Mouse (Mus musculus): ENCODE measurements around the gene Rcor1. TPM values are rescaled to one million over a fixed set of nuclear protein-coding genes. Genes with fewer than 3 reads are reported as not detected.
A peak's percentile ranks its signal among the peaks of the same experiment; 100 is the strongest.

The Rcor1 gene
- polyA plus RNA-seq (2015; fragmentation: Nextera tagmentation; extraction: Ambion mirVana), result 10.0 and 10.5 TPM in 2 replicates

- Histone ChIP-seq H3K27me3 (no peaks in the 10 kb centered on the region), H3K9ac (peak within 1 kb of the TSS; percentile 97), H3K27ac (peak within 1 kb of the TSS; percentile 99), H3K4me1 (peaks cover 34% of the 10 kb centered on the region), H3K36me3 (peaks cover 17% of the 10 kb centered on the region), H3K9me3 (replicated peaks) (no peaks in the 10 kb centered on the region), H3K4me2 (peak within 1 kb of the TSS; percentile 95), H3K4me3 (replicated peaks) (peak within 1 kb of the TSS; percentile 97)
- under 1% methylated on average over 64 of the region's 76 CpGs for WGBS
- peak; percentile 97 for ATAC-seq (replicated peaks; ENCODE audit: low FRiP score)
Measured at GRCm38 (mm10) chr12:111038976-111039612, at the start of gene Rcor1. Rcor1 (plus strand) TSS chr12:111039351.

- H3K36me3 ChIP-seq, result no peaks in the 10 kb centered on the region
- no peaks in the 10 kb centered on the region for H3K27me3 ChIP-seq
- H3K4me2 ChIP-seq, result no peak overlapping the region
- no peaks in the 10 kb centered on the region for H3K9me3 ChIP-seq (replicated peaks)
- no peak for ATAC-seq (replicated peaks; ENCODE audit: low FRiP score)
- 92% methylated on average over 3 of the region's 3 CpGs for WGBS
- no peak overlapping the region for H3K9ac ChIP-seq
- H3K4me3 ChIP-seq (replicated peaks), result no peak overlapping the region
- peaks cover 25% of the 10 kb centered on the region for H3K4me1 ChIP-seq
- no peak overlapping the region for H3K27ac ChIP-seq
Measured at GRCm38 (mm10) chr12:110989409-110989808, 49.7 kb upstream of the Rcor1 start.

GRCm38 (mm10) chr12:110990500-110990899, 48.7 kb upstream of the Rcor1 start:
- no peaks in the 10 kb centered on the region for H3K36me3 ChIP-seq
- no peak overlapping the region for H3K4me2 ChIP-seq
- no peaks in the 10 kb centered on the region for H3K27me3 ChIP-seq
- H3K4me1 ChIP-seq, result peaks cover 22% of the 10 kb centered on the region
- ATAC-seq (replicated peaks; ENCODE audit: low FRiP score), result no peak
- no peak overlapping the region for H3K9ac ChIP-seq
- H3K27ac ChIP-seq, result no peak overlapping the region
- no peak overlapping the region for H3K4me3 ChIP-seq (replicated peaks)
- H3K9me3 ChIP-seq (replicated peaks), result no peaks in the 10 kb centered on the region
- 87% methylated on average over 7 of the region's 7 CpGs for WGBS

GRCm38 (mm10) chr12:110991361-110992127, 47.6 kb upstream of the Rcor1 start:
- ATAC-seq (replicated peaks; ENCODE audit: low FRiP score), result peak; percentile 91
- Histone ChIP-seq H3K4me3 (replicated peaks) (peak overlapping the region; percentile 58), H3K4me1 (peaks cover 22% of the 10 kb centered on the region), H3K9me3 (replicated peaks) (no peaks in the 10 kb centered on the region), H3K36me3 (no peaks in the 10 kb centered on the region), H3K27me3 (no peaks in the 10 kb centered on the region), H3K4me2 (peak overlapping the region; percentile 79), H3K27ac (peak overlapping the region; percentile 89), H3K9ac (peak overlapping the region; percentile 62)
- 3% methylated on average over 23 of the region's 23 CpGs for WGBS

- H3K9ac ChIP-seq, result peak overlapping the region; percentile 62
- WGBS, result 0% methylated on average over 24 of the region's 24 CpGs
- H3K4me3 ChIP-seq (replicated peaks), result peak overlapping the region; percentile 58
- H3K27me3 ChIP-seq, result no peaks in the 10 kb centered on the region
- peak overlapping the region; percentile 89 for H3K27ac ChIP-seq
- peaks cover 22% of the 10 kb centered on the region for H3K4me1 ChIP-seq
- ATAC-seq (replicated peaks; ENCODE audit: low FRiP score), result peak; percentile 94
- H3K4me2 ChIP-seq, result peak overlapping the region; percentile 79
- H3K9me3 ChIP-seq (replicated peaks), result no peaks in the 10 kb centered on the region
- no peaks in the 10 kb centered on the region for H3K36me3 ChIP-seq
Measured at GRCm38 (mm10) chr12:110992128-110992553, 47.0 kb upstream of the Rcor1 start.

GRCm38 (mm10) chr12:110992771-110993170, 46.4 kb upstream of the Rcor1 start:
- Histone ChIP-seq H3K9me3 (replicated peaks) (peaks cover 3% of the 10 kb centered on the region; the same call in 1 of the 2 replicates), H3K4me3 (replicated peaks) (peak overlapping the region; percentile 58), H3K27me3 (no peaks in the 10 kb centered on the region), H3K27ac (no peak overlapping the region), H3K4me2 (peak overlapping the region; percentile 79), H3K4me1 (peaks cover 22% of the 10 kb centered on the region), H3K9ac (no peak overlapping the region), H3K36me3 (no peaks in the 10 kb centered on the region)
- no peak for ATAC-seq (replicated peaks; ENCODE audit: low FRiP score)
- 67% methylated on average over 12 of the region's 12 CpGs for WGBS

- Histone ChIP-seq H3K4me1 (peaks cover 22% of the 10 kb centered on the region), H3K4me3 (replicated peaks) (no peak overlapping the region), H3K27ac (no peak overlapping the region), H3K9me3 (replicated peaks) (peaks cover 6% of the 10 kb centered on the region; the same call in 1 of the 2 replicates), H3K36me3 (no peaks in the 10 kb centered on the region), H3K27me3 (no peaks in the 10 kb centered on the region), H3K4me2 (no peak overlapping the region), H3K9ac (no peak overlapping the region)
- 86% methylated on average over 3 of the region's 3 CpGs for WGBS
- no peak for ATAC-seq (replicated peaks; ENCODE audit: low FRiP score)
Measured at GRCm38 (mm10) chr12:110993226-110993625, 45.9 kb upstream of the Rcor1 start.

- no peak overlapping the region for H3K9ac ChIP-seq
- no peak overlapping the region for H3K27ac ChIP-seq
- 38% methylated on average over 12 of the region's 12 CpGs for WGBS
- peaks cover 22% of the 10 kb centered on the region for H3K4me1 ChIP-seq
- H3K9me3 ChIP-seq (replicated peaks), result peaks cover 6% of the 10 kb centered on the region; the same call in 1 of the 2 replicates
- no peaks in the 10 kb centered on the region for H3K27me3 ChIP-seq
- H3K4me2 ChIP-seq, result no peak overlapping the region
- ATAC-seq (replicated peaks; ENCODE audit: low FRiP score), result no peak
- no peaks in the 10 kb centered on the region for H3K36me3 ChIP-seq
- no peak overlapping the region for H3K4me3 ChIP-seq (replicated peaks)
Measured at GRCm38 (mm10) chr12:110994666-110995065, 44.5 kb upstream of the Rcor1 start.

- no peak overlapping the region for H3K27ac ChIP-seq
Measured at GRCm38 (mm10) chr12:110998092-110998491, 41.1 kb upstream of the Rcor1 start.

GRCm38 (mm10) chr12:110999820-111000219, 39.3 kb upstream of the Rcor1 start:
- Histone ChIP-seq H3K9ac (no peak overlapping the region), H3K9me3 (replicated peaks) (peaks cover 6% of the 10 kb centered on the region; the same call in 1 of the 2 replicates), H3K27me3 (no peaks in the 10 kb centered on the region), H3K4me3 (replicated peaks) (no peak overlapping the region), H3K4me1 (no peaks in the 10 kb centered on the region), H3K4me2 (no peak overlapping the region), H3K36me3 (no peaks in the 10 kb centered on the region), H3K27ac (no peak overlapping the region)
- 66% methylated on average over 2 of the region's 2 CpGs for WGBS
- ATAC-seq (replicated peaks; ENCODE audit: low FRiP score), result no peak

More at GRCm38 (mm10) chr12:110998092-110998491, 41.1 kb upstream of the Rcor1 start:
- no peaks in the 10 kb centered on the region for H3K36me3 ChIP-seq
- H3K9ac ChIP-seq, result no peak overlapping the region
- WGBS, result 95% methylated on average over 11 of the region's 11 CpGs
- no peak overlapping the region for H3K4me3 ChIP-seq (replicated peaks)
- peaks cover 4% of the 10 kb centered on the region; the same call in 1 of the 2 replicates for H3K4me1 ChIP-seq
- no peaks in the 10 kb centered on the region for H3K27me3 ChIP-seq
- ATAC-seq (replicated peaks; ENCODE audit: low FRiP score), result no peak
- peaks cover 6% of the 10 kb centered on the region; the same call in 1 of the 2 replicates for H3K9me3 ChIP-seq (replicated peaks)
- no peak overlapping the region for H3K4me2 ChIP-seq

GRCm38 (mm10) chr12:111000956-111001355, 38.2 kb upstream of the Rcor1 start:
- Histone ChIP-seq H3K4me1 (peaks cover 8% of the 10 kb centered on the region), H3K27ac (no peak overlapping the region), H3K9me3 (replicated peaks) (peaks cover 6% of the 10 kb centered on the region; the same call in 1 of the 2 replicates), H3K36me3 (no peaks in the 10 kb centered on the region), H3K4me2 (no peak overlapping the region), H3K4me3 (replicated peaks) (no peak overlapping the region), H3K27me3 (no peaks in the 10 kb centered on the region), H3K9ac (no peak overlapping the region)
- WGBS, result 87% methylated on average over 7 of the region's 7 CpGs
- no peak for ATAC-seq (replicated peaks; ENCODE audit: low FRiP score)

- 80% methylated on average over 9 of the region's 9 CpGs for WGBS
- no peak for ATAC-seq (replicated peaks; ENCODE audit: low FRiP score)
Measured at GRCm38 (mm10) chr12:111004142-111004541, 35.0 kb upstream of the Rcor1 start.

More at GRCm38 (mm10) chr12:111004142-111004541, 35.0 kb upstream of the Rcor1 start:
- no peak overlapping the region for H3K4me2 ChIP-seq
- H3K9ac ChIP-seq, result no peak overlapping the region
- H3K9me3 ChIP-seq (replicated peaks), result no peaks in the 10 kb centered on the region
- no peak overlapping the region for H3K4me3 ChIP-seq (replicated peaks)
- H3K27ac ChIP-seq, result no peak overlapping the region
- no peaks in the 10 kb centered on the region for H3K27me3 ChIP-seq
- peaks cover 40% of the 10 kb centered on the region for H3K4me1 ChIP-seq
- H3K36me3 ChIP-seq, result no peaks in the 10 kb centered on the region

Data from kidney, embryonic 15.5 days (tissue).